1 mouse cellular context compared by ENCODE assay signal in the genomic region with DNA sequence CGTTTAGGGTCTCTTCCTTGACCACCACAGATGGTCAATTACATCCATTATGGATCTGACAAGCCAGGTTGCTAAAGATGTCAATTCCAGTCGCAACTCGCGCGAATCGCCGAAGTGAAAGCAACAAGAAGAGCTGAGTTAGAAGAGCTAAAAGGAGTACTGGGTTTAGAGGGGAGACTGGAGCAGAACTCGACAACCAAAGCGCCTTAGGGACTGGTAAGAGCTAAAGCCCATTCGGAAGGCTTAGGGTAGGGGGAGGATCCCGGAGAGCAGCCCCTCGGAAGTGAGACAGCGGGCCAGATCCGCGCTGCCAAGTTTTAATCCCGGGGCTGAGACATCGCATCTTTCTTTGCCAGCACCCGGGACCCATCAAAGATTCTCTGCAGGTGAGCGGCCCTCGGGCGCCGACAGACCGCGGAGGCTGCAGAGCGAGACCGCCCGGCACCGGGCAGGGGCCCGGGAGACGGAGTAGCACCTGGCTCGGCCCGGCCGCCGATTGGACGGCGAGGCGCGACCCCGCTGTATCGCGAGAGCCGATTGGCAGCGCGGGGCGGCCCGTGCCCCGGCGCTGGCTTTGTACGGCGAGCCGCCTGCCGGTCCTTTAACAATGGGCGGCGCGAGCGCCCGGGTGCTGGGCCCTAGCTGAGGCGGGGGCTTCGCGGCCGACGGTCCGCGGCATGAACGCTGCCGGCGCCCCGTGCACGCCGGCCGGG.
TF ChIP-seq lines count a peak whose summit lies in the region.

A gene (plus strand): TSS at position 577 of the 713 bp plus-strand sequence.

TF ChIP-seq in CH12.LX, 34 proteins besides CTCF, POLR2A, EP300 and RAD21 (continued from another document):
- TF ChIP-seq KAT2A (IDR thresholded peaks at IDR 0.05; ENCODE audit: insufficient replicate concordance, low read length) (peak; percentile 71; the same call in 1 of the 2 replicates), E2F4 (IDR thresholded peaks at IDR 0.05; ENCODE audit: insufficient replicate concordance, low read depth, low read length) (no peak), ELF1 (IDR thresholded peaks at IDR 0.05; ENCODE audit: low read depth, low read length) (peak; percentile 50; the same call in 1 of the 2 replicates), JUN (IDR thresholded peaks at IDR 0.05; ENCODE audit: insufficient read depth, low read depth, low read length) (no peak), ZNF384 (IDR thresholded peaks at IDR 0.05; ENCODE audit: low read depth, low read length) (no peak), USF1 (IDR thresholded peaks at IDR 0.05; ENCODE audit: low read depth, low read length) (0 out of 2 replicates have a peak, but pooled peaks have one; percentile 8), NRF1 (IDR thresholded peaks at IDR 0.05; ENCODE audit: low read depth, low read length) (peak; percentile 44), TBP (conservative IDR thresholded peaks at IDR 0.05; ENCODE audit: low read depth, low read length) (0 out of 2 replicates have a peak, but pooled peaks have one; percentile 69), MAX (IDR thresholded peaks at IDR 0.05; ENCODE audit: low read length) (peak; percentile 71), MEF2A (IDR thresholded peaks at IDR 0.05; ENCODE audit: borderline replicate concordance, low read depth, low read length) (peak; percentile 31; the same call in 1 of the 2 replicates), SIN3A (IDR thresholded peaks at IDR 0.05; ENCODE audit: low read length) (peak; percentile 73), ZMIZ1 (IDR thresholded peaks at IDR 0.05; ENCODE audit: low read depth, low read length) (peak; percentile 80), MXI1 (IDR thresholded peaks at IDR 0.05; ENCODE audit: low read depth, low read length) (peak; percentile 85; the same call in 1 of the 2 replicates), SMC3 (IDR thresholded peaks at IDR 0.05; ENCODE audit: low read depth, low read length) (no peak), USF2 (conservative IDR thresholded peaks at IDR 0.05; ENCODE audit: low read depth, low read length) (no peak), BHLHE40 (IDR thresholded peaks at IDR 0.05; ENCODE audit: low read depth, low read length) (peak; percentile 75), POLR2AphosphoS2 (IDR thresholded peaks at IDR 0.05; ENCODE audit: low read depth, low read length) (no peak)
